Mouse (Mus musculus): ENCODE data around the gene Tmc3. TPM values are rescaled to one million over a fixed set of nuclear protein-coding genes. Genes with fewer than 3 reads are reported as not detected.

Gene Tmc3
- total RNA-seq, 2 experiments from 2014 or later = 0.72 to 1.5 TPM

DNA sequence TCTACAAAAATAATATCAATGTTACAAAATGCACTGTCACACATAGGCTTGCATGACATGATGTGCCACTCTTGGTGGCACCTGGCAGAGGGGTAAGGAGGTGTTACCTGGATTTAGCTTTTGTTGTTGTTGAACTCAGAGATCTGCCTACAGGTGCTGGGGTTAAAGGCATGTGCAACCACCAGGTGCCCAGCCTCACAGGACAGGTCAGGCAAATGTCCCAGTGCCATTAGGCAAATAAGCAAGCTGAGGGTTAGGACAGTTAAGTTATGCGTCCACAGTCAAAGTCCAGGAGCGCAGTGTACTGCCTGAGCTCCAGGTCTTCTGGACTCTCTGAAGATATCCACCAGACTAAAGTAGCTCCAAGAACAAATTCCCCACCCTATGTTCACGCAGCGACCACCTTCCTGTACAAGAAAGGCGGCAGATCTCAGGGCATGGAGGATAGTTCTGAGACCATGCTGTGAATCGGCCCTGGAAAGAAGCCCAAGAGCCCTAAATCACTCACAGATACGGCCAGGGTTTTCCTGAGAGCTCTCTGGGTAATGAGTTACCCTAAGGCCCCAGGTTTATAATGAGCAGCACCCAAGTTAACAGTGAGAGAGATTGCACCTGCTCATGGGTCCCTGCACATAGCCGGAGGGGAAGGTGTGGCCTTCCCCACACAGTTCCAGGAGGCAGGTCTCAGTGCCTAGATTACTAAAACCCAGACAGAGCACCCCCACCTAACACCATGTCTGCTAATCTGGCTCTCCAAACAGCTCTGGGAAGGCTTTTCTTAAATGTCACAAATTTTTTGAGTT lies 53.3 kb downstream of the Tmc3 start:
- no peak for DNase-seq

DNA sequence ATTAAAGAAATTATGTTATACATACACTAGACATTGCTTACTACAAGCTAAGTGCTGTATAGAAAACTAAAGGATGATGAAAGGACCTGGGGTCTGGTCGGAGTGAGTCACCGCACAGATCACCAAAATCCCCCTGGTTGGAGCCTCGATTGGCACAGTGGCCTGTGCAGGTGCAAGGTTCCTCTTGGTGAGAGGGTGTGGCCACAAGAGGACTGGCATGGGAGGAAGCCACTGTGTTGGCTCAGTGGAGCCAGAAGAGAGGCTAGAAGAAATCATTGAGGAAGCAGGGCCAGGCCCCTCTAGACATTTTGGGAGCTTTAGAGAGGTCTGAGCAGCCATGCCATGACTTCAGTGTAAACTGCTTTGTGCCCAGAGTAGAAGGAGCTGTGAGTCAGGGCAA lies 54.4 kb downstream of the Tmc3 start:
- no peak for DNase-seq

DNA sequence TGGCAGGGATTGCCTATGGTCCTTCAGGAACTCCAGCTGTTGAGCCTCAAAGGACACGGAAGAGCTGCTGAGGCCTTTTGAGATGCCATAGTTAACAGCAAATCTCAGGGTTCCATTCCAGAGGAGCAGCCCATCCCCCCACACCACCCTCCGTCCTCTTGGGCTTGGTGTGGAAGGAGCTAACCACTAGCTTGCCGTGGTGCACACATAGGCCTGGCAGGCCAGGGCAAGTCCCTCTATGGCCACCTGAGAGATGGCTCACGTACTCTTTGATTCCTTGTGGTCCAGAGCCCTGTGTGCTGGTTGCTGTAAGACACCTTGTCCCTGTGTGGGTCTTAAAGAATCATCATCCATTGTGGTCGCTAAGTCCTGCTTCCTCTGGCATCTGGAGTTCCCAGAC lies 55.9 kb downstream of the Tmc3 start:
- DNase-seq = no peak

DNA sequence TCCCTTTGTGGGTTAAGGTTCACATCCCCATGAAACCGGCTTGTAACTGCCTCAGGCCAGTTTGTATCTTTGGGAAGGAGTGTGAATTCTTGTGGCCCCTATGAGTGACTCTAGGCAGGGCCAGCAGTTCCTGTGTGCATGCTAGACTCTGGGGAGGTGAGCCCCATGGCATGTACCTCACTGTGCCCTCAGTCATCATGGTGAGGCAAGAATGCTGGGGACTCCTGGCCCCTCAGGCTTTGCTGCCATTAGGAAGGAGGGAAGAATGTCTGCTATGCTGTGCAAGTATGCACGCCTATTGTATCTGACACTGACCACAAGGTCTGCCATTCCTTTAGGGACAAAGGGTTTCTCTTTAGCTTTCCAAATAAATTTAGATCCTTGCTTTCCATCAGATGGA lies 56.4 kb downstream of the Tmc3 start:
- DNase-seq = no peak

DNA sequence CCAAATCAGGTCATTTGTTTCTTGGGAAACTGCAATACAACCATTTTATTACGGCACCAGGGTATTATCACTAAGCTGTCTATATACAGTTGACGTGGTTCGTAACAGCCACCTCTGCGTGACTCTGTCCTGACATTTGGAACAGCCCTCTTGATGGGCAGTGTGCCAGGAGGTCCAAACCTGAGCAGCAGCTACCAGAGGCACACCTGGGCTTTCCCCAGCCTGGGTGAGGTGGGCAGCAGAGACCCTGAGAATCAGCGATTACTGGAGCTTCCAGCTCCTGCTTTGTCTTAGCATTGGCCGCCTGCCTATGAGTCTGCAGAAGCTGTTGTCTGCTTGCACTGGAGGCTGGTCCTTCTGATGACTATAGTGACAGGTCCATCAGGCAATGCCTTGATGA lies 58.9 kb downstream of the Tmc3 start:
- no peak for DNase-seq

DNA sequence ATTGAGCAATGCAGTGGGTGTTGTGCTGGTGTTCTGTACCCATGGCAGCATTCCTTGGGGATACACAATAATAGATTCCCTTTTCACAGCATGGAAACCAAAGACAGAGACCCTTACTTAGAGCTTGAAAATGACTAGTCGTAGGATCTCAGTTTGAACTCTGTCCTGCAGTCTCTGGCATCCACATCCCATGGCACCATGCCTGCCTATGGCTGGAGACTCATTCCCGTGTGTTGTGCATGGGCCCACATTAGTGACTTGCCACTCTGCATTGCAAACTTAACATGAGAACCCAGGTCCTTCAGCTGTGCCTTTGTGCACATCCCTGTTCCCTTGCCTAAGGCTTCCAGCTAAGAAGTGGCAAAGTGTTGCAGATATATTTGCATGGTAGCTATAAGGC lies 60.0 kb downstream of the Tmc3 start:
- no peak for DNase-seq

DNA sequence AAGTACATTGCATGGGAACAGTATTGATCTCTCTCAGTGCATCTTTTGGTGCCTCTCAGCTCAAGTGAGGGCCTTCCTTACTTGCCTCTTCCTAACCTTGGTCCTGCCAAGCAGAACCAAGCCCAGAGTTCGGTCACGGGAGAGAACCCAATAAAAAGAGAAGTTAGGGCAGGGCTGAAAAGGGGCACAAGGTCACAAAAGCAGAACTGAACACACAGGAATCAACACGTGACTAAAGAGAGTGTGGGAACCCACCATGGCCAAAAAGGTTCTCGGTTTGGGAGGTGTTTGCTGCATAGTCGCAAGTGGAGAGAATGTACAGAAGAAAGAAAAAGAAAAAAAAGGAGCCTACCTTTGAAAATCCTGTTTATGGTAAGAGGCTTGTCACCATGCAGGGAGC lies 60.7 kb downstream of the Tmc3 start:
- no peak for DNase-seq

DNA sequence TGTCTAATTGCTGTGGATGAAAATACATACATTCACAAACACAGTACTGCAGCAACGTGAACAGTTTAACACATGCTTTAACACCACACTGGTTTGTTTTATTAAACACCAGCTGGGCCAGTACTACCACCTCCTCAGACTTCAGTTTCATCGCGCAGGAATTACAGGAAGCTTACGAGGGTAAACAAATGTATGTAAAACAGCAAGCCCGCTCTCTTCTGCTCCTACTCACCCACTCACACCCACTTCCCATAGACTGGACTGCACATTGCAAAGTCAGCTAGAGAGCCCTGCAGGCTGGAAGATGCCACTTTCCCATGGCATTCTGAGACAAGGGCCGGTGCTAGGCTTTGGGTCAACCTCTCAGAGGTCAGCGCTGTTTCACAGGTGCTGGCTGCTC lies 64.1 kb downstream of the Tmc3 start:
- DNase-seq = no peak

DNA sequence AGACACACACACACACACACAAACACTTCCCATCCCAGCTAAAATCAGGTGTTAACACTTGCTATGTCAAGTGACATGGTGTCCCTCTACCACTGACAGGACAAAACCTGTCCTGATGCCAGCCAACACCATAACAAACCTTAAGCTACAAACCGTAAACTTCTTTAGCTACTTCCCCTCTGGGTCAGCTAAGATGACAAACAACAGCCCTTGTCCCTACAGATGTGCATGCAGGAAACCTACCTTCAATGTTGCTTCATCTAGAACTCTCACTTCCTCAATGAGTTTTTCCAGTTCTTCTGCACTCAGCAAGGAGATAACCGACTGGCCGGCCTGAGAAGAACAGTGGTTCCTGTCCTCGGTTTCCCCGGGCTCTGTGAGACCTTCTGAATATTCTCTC lies 65.9 kb downstream of the Tmc3 start:
- no peak for DNase-seq

DNA sequence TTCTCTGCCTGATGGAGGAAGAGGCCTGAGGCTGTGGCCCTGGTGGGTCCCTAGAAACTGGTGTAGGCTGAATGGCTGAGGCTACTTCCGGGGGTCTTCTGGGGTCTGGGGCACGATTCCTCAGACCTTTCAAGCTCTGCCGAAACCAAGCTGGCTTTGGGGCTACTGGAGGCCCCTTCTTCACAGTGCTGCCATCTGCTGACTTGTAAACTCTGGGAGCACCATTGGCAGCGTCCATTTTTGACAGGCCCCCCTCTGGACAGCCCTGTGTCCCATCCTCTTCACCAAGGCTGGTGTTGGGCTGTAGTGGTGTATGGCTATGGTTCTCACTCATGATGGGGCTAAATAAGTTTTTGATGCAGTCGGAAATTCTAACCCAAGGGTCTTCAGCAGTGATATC lies 67.8 kb downstream of the Tmc3 start:
- DNase-seq = no peak

DNA sequence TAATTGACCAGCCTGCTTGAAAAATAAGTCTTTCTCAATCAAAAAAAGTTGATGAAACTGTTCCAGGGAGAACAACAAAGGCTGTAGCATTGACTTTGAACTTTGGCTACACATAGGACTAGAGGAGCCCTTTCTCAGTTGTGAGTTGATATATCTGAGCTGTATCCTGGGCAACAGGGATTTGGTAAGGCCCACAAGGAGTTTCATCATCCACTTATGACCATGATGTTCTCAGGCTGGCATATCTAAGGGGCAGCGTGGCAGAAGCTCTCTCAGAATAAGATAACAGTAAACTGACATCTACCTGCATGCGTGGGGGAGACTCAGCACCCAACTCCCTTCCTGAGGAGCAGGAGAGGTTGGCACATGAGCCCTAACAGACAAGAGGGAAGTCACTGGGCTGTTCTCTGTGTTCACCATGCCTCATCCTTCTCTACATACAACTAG lies 68.9 kb downstream of the Tmc3 start:
- DNase-seq = no peak

DNA sequence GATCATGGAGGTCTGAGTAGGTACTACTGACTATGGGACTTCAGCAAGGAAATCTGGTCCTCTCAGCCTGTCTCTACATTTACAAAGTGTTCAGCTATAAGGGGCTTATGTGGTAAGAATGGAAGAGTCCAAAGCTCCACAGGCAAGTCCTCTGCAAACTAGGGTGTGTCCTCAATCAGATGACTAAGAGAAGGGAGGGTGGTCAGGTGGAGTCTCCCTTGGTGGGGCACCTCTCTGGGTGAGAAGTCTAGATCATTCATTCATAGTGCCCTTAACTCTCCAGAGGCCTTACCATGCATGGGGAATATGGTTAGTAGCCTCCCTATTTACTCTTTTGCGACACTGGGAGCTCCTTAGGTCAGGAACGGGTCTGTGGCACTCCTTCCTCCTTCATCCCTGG lies 69.5 kb downstream of the Tmc3 start:
- no peak for DNase-seq

DNA sequence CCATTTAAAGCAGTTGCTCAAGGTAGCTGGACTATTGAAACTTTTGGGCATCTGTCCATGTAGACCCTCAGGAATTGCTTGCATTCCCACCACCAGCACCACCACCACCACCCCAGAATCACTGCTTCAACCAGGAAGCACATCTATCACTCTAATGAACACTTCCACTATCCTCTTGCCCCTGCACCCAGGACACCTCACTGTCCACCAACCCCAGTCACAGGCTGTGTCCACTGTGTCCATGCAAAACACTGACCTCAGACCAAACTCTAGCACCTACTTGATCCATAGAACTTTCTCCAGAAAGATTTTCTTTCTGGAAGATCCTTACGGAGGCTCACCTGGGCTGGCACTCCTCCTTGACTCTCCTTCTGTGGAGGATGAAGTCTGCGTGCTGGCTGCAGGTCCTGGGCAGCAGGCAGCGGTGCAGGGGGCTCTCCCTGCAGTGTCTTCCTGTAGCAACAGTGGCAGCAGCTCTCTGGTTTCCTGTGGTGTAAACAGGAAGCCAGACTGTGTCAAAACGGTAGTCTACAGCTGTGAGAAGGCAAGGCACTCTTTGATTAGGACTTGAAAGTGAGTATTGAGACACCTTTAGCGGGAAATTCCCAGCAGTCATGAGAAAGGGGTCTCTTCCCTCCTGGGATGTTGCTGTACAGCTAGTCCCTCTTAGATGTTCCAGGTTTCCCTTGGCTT lies 70.4 kb downstream of the Tmc3 start:
- peak; percentile 28 for DNase-seq

DNA sequence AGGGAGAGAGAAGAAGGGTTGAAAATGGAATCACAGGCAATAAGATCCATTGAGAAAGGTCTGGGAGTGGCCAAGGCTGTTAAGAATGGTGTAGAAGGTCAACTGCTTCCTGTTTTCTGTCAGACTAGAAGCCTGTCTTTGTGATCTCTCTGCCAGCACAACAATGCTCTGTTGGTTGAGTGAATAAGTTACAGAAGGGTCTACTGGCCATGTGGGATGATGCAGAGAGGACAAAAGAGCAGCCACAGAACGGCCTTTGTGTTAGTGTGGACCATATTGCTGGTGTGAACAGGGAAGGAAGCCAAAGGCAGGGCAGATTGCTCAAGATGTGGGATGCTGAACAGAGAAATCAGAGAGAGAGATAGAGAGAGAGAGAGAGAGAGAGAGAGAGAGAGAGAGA lies 74.0 kb downstream of the Tmc3 start:
- DNase-seq = no peak

DNA sequence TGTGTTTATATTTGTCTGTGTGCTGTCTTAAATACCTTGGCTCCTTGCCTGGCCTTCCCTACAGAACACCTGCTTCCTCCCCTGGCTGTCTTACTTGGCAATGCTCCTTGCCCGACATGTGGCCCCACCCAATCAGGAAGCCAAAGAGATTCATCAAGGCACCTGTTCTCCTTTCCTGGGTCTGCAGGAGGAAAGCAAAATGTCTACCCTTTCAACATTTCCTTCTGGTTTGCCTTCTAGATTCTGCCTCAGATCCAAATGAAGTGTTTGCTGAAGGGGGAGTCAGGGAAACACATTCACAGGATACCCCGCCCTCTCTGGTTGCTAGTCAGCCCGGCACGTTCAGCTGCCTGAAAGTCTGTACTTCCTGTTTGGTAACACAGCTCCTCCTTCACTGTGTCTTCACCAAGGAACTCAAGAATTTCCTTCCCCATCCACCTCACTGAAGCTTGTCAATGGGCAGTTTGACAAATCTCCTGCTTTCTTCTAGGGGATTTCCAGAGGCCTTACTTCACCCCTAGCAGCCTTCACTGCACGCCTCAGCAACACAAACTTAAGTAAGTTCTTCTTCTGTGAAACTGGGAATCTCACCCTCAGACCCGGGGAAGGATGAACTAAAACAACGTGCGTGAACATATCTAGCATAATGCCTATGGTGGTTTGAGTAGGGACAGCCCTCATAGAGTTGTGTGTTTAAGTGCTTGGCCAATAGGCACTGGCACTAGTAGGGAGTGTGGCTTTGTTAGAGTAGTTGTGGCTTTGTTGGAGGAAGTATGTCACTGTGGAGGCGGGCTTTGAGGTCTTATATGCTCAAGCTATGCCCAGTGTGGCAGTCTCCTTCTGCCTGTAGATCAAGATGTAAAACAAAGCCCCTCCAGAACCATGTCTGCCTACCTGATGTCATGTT lies 74.7 kb downstream of the Tmc3 start:
- peak; percentile 21 for DNase-seq

DNA sequence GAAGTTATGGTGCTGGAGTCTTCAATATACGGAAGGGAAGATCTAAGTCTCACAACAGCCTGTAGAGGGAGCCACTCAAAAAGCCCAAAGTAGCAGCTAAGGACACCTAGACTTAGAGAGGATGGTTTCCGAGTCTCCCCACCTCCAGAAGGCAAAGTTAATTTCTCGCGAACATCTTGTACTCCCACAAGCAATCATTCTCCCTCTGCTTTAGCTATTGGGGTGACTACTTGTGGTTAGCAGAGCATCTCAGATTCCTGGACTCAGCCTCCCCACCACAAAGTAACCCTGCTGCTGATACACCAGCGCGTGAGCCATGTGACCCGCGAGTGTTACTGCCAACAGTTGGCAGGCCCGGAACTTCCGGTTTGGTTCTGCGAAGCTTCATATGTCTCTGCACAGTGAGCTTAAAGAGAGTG lies 75.6 kb downstream of the Tmc3 start:
- DNase-seq = no peak

DNA sequence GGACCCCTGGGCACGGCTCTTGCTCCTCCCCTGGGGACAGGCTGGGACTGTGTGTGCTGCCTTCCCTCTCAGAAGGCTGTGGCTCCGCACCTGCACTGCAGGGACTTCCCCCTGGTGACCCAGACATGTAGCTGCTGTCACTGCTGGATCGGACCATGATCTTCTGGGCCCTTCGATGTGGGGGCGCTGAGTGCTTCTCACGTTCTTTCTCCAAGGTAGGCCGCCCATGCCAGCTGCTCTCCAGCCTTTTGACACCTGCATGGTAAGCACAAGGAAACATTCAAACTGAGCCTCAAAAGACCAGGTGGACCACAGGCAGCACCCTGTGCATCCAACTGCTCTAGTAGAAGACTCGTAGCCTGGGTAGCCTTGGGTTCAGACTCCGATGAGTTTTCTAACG lies 76.3 kb downstream of the Tmc3 start:
- DNase-seq = no peak

DNA sequence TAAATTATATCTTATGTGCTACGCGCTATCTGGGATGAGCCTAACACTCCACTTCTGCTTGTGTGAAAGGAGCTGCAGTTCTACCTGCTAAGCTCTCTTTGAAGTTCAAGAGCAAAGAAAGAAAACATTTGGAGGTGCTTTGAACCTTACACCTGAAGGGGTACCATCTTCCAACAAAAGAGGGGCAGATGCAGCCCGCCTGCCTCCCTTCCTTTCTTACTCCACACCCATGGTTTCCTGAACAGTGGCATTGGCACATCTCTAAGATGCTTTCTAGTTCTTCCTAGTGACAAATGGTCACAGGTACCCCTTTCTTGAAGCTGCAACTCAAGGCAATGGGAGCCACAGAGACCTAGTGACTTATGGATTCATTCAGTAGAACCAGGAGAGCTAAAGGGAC lies 77.0 kb downstream of the Tmc3 start:
- DNase-seq = no peak

DNA sequence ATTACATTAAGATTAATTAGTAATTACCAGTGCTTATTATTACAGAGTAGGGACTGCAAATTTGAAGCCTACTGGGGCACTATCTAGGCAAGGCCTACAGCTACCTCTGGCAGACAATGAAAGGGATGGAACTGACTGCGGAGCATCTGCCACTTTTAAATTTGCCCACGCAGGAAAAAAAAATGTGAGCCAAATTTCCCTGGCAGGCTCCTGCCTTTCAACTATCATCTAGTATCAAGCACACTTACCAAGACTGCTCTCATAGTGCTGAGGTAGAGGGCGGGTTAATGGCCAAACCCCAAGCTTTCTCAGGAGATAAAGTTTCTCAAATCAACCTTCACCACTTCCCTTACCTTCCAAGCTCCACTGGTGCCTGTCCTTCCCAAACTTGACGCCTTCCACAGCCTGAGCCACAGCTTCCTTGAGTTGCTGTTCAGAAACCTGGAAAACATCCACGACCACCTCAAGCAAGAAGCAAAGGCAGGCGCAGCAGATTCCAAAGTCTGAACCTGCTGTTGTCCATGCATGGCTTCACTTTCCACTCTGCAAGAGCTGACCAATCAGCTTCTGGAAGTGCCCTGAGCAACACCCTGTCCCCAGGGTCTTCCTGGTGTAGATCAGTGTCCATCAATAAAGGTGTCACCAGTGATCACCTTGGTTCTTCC lies 78.1 kb downstream of the Tmc3 start:
- no peak for DNase-seq

DNA sequence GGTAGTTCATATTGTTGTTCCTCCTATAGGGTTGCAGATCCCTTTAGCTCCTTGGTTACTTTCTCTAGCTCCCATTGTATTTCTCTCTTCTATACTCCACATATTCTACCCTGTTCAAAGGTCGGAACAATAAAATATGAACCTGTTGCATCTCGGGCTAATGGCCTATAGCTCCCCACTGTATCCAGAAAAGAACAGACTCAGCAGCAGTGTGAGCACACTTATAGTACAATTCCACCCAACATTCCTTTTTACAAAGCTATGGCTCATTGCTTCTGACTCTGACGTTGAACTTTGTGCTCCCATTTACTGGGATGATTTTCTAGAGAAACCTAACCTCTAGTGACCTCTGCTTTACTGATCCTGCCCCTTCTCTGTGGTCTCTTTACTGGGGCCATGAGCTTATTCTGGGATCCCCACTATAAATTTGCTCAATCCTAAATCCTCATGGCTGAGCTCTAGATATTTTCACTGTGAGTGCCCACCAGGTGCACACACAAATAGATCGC lies 81.4 kb downstream of the Tmc3 start:
- DNase-seq = no peak

DNA sequence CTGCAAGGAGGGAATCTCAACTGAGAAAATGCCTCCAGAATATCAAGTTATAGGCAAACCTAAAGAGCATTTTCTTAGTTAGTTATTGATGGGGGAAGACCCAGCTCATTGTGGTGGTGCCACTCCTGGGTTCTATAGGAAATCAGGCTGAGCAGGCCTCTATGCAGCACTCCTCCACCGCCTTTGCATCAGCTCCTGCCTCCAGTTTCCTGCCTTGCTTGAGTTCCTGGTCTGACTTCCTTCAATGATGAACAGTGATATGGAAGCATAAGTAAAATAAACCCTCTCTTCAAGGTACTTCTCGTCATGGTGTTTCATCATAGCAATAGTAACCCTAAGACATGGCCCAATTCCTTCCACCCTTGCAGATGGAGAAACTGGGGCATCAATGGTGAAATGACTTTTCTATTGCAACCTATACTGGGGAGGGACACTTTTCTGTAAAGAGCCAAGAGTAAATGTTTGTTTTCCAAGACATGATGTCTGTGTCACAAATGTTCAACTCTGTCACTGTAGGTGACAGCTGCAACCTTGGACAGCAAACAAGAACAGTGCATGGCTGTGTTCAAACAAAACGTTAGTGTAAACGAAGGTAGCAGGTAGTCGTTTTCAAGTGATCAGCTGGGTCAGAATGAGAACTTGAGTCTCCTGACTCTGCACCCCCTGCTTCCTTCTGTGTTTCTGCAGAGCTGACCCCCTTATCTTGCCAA lies 83.4 kb downstream of the Tmc3 start:
- DNase-seq = no peak
